Mouse (Mus musculus) limb, embryonic 13.5 days (tissue): ENCODE measurements around the gene Fads6. TPM values are rescaled to one million over a fixed set of nuclear protein-coding genes. Genes with fewer than 3 reads are reported as not detected.

ENCODE experiments used
- ATAC-seq: fragments of 200-750 bp; cut with Nextera tagmentation; 2 replicates; pipeline ENCODE4 v1.8.0; 2017; ENCODE audit warnings: low read depth, moderate number of reproducible peaks, moderate TSS enrichment; ENCODE audit not compliant: low FRiP score
- H3K27ac ChIP-seq: fragments of 300-500 bp; sonication (generic); 2 replicates; pipeline ENCODE4 v1.5.1; 2015; ENCODE audit warnings: inconsistent platforms, mild to moderate bottlenecking, moderate library complexity
- H3K27me3 ChIP-seq: fragments of 300-500 bp; sonication (generic); 2 replicates; pipeline ENCODE4 v1.6.1; 2015; ENCODE audit warnings: mild to moderate bottlenecking, inconsistent platforms
- H3K36me3 ChIP-seq: fragments of 300-500 bp; sonication (generic); 2 replicates; pipeline ENCODE4 v1.6.1; 2015; ENCODE audit warnings: inconsistent platforms, mild to moderate bottlenecking, moderate library complexity
- H3K4me1 ChIP-seq: fragments of 300-500 bp; sonication (generic); 2 replicates; pipeline ENCODE4 v1.6.1; 2015; ENCODE audit warnings: inconsistent platforms
- H3K4me2 ChIP-seq: fragments of 300-500 bp; sonication (generic); replicated peaks from 2 replicates; pipeline ENCODE4 v1.6.1; 2015; ENCODE audit warnings: inconsistent platforms, mild to moderate bottlenecking, moderate library complexity
- H3K4me3 ChIP-seq: fragments of 300-500 bp; sonication (generic); 2 replicates; pipeline ENCODE4 v1.5.1; 2015; ENCODE audit warnings: moderate library complexity, mild to moderate bottlenecking, inconsistent platforms
- H3K9ac ChIP-seq: fragments of 300-500 bp; sonication (generic); 2 replicates; pipeline ENCODE4 v1.6.1; 2015; ENCODE audit warnings: mild to moderate bottlenecking, inconsistent platforms
- H3K9me3 ChIP-seq: fragments of 300-500 bp; sonication (generic); 2 replicates; pipeline ENCODE4 v1.6.1; 2016; ENCODE audit warnings: inconsistent platforms
- WGBS: fragments of 180-500 bp; shearing (Covaris S2); methylation state at CpG from one replicate; pipeline ENCODE4 v1.1.7; 2015; 5-methylcytosine and 5-hydroxymethylcytosine counted together
- polyA plus RNA-seq: library from polyadenylated mRNA; unstranded; fragments of >200 nt; fragmentation: Nextera tagmentation; extraction: Ambion mirVana; gene quantifications from 2 replicates; pipeline ENCODE4 v1.2.1, GENCODE M21; 2015

Fads6 gene
- polyA plus RNA-seq, 1 experiment from 2014 or later, result 0.15 TPM

- Histone ChIP-seq H3K4me3 (no peak overlapping the region), H3K36me3 (peaks cover 29% of the 10 kb centered on the region), H3K9ac (no peak overlapping the region), H3K4me2 (no peak overlapping the region), H3K9me3 (no peaks in the 10 kb centered on the region), H3K27me3 (peaks cover 61% of the 10 kb centered on the region), H3K27ac (no peak overlapping the region), H3K4me1 (peaks cover 24% of the 10 kb centered on the region)
- 76% methylated on average over 8 of the region's 8 CpGs for WGBS
- ATAC-seq, result no peak
These were observed 52.6 kb downstream of the Fads6 start for GRCm38 (mm10) chr11:115244840-115245239.

- Histone ChIP-seq H3K9me3 (no peaks in the 10 kb centered on the region), H3K9ac (no peak overlapping the region), H3K36me3 (peaks cover 34% of the 10 kb centered on the region), H3K4me2 (no peak overlapping the region), H3K4me1 (peaks cover 19% of the 10 kb centered on the region), H3K27me3 (peaks cover 50% of the 10 kb centered on the region), H3K27ac (no peak overlapping the region), H3K4me3 (no peak overlapping the region)
- ATAC-seq, result no peak
- WGBS, result 86% methylated on average over 12 of the region's 12 CpGs
These were observed 53.7 kb downstream of the Fads6 start for GRCm38 (mm10) chr11:115243783-115244182.

GRCm38 (mm10) chr11:115242746-115243145, 54.7 kb downstream of the Fads6 start:
- peaks cover 40% of the 10 kb centered on the region for H3K27me3 ChIP-seq
- no peak overlapping the region for H3K9ac ChIP-seq
- no peak overlapping the region for H3K27ac ChIP-seq
- H3K9me3 ChIP-seq, result no peaks in the 10 kb centered on the region
- H3K4me3 ChIP-seq, result no peak overlapping the region
- no peak for ATAC-seq
- H3K36me3 ChIP-seq, result peaks cover 34% of the 10 kb centered on the region
- WGBS, result 79% methylated on average over 3 of the region's 3 CpGs
- H3K4me2 ChIP-seq, result no peak overlapping the region
- peaks cover 19% of the 10 kb centered on the region for H3K4me1 ChIP-seq

- Histone ChIP-seq H3K9ac (no peak overlapping the region), H3K27me3 (peaks cover 26% of the 10 kb centered on the region), H3K4me3 (no peak overlapping the region), H3K4me2 (no peak overlapping the region), H3K9me3 (no peaks in the 10 kb centered on the region), H3K36me3 (peaks cover 34% of the 10 kb centered on the region), H3K27ac (no peak overlapping the region), H3K4me1 (peaks cover 17% of the 10 kb centered on the region)
- ATAC-seq, result no peak
- 81% methylated on average over 11 of the region's 11 CpGs for WGBS
These were observed 56.1 kb downstream of the Fads6 start for GRCm38 (mm10) chr11:115241402-115241801.

- no peak overlapping the region for H3K27ac ChIP-seq
- H3K27me3 ChIP-seq, result peaks cover 25% of the 10 kb centered on the region; the same call in 1 of the 2 replicates
- 22% methylated on average over 5 of the region's 5 CpGs for WGBS
- peaks cover 6% of the 10 kb centered on the region; the same call in 1 of the 2 replicates for H3K36me3 ChIP-seq
- no peak for ATAC-seq
- H3K4me3 ChIP-seq, result no peak overlapping the region
- H3K4me2 ChIP-seq, result no peak overlapping the region
- H3K4me1 ChIP-seq, result peaks cover 36% of the 10 kb centered on the region
- no peaks in the 10 kb centered on the region for H3K9me3 ChIP-seq
- no peak overlapping the region for H3K9ac ChIP-seq
These were observed 60.9 kb downstream of the Fads6 start for GRCm38 (mm10) chr11:115236570-115236969.

- Histone ChIP-seq H3K4me2 (no peak overlapping the region), H3K9me3 (no peaks in the 10 kb centered on the region), H3K27ac (no peak overlapping the region), H3K4me1 (peaks cover 41% of the 10 kb centered on the region), H3K4me3 (no peak overlapping the region), H3K9ac (no peak overlapping the region), H3K27me3 (peaks cover 37% of the 10 kb centered on the region; the same call in 1 of the 2 replicates), H3K36me3 (peaks cover 1% of the 10 kb centered on the region; the same call in 1 of the 2 replicates)
- 70% methylated on average over 15 of the region's 15 CpGs for WGBS
- no peak for ATAC-seq
These were observed 63.0 kb downstream of the Fads6 start for GRCm38 (mm10) chr11:115234320-115235044.

- Histone ChIP-seq H3K27ac (no peak overlapping the region), H3K27me3 (peaks cover 45% of the 10 kb centered on the region; the same call in 1 of the 2 replicates), H3K4me2 (no peak overlapping the region), H3K4me1 (peaks cover 41% of the 10 kb centered on the region), H3K9me3 (no peaks in the 10 kb centered on the region), H3K4me3 (no peak overlapping the region), H3K9ac (no peak overlapping the region), H3K36me3 (no peaks in the 10 kb centered on the region; the same call in 1 of the 2 replicates)
- WGBS, result 46% methylated on average over 20 of the region's 20 CpGs
- ATAC-seq, result no peak
These were observed 63.8 kb downstream of the Fads6 start for GRCm38 (mm10) chr11:115233526-115234290.

- Histone ChIP-seq H3K9me3 (no peaks in the 10 kb centered on the region), H3K36me3 (no peaks in the 10 kb centered on the region; the same call in 1 of the 2 replicates), H3K4me1 (peaks cover 41% of the 10 kb centered on the region), H3K4me3 (no peak overlapping the region), H3K27ac (no peak overlapping the region), H3K27me3 (peaks cover 53% of the 10 kb centered on the region), H3K9ac (no peak overlapping the region), H3K4me2 (no peak overlapping the region)
- WGBS, result 77% methylated on average over 5 of the region's 5 CpGs
- no peak for ATAC-seq
These were observed 64.6 kb downstream of the Fads6 start for GRCm38 (mm10) chr11:115232889-115233288.

GRCm38 (mm10) chr11:115231924-115232323, 65.5 kb downstream of the Fads6 start:
- Histone ChIP-seq H3K27me3 (peaks cover 59% of the 10 kb centered on the region), H3K36me3 (no peaks in the 10 kb centered on the region), H3K27ac (no peak overlapping the region), H3K4me3 (no peak overlapping the region), H3K9me3 (no peaks in the 10 kb centered on the region), H3K4me2 (no peak overlapping the region), H3K4me1 (peaks cover 42% of the 10 kb centered on the region), H3K9ac (no peak overlapping the region)
- WGBS, result 59% methylated on average over 9 of the region's 9 CpGs
- ATAC-seq, result no peak

- ATAC-seq, result no peak
- Histone ChIP-seq H3K36me3 (no peaks in the 10 kb centered on the region), H3K9me3 (no peaks in the 10 kb centered on the region), H3K27ac (no peak overlapping the region), H3K4me2 (no peak overlapping the region), H3K27me3 (peaks cover 60% of the 10 kb centered on the region), H3K9ac (no peak overlapping the region), H3K4me1 (peaks cover 43% of the 10 kb centered on the region), H3K4me3 (no peak overlapping the region)
- 45% methylated on average over 14 of the region's 14 CpGs for WGBS
These were observed 66.1 kb downstream of the Fads6 start for GRCm38 (mm10) chr11:115231168-115231915.
